Mouse (Mus musculus) lung, adult 18-20 months (tissue): Measurements from ENCODE around the gene Mettl9.

Experiments used
- DNase-seq, 2 experiments: peaks; one replicate each; pipeline ENCODE4 v3.0.0; 2022; ENCODE audit warnings: mixed read lengths in 2 of 2

The Mettl9 gene

DNA sequence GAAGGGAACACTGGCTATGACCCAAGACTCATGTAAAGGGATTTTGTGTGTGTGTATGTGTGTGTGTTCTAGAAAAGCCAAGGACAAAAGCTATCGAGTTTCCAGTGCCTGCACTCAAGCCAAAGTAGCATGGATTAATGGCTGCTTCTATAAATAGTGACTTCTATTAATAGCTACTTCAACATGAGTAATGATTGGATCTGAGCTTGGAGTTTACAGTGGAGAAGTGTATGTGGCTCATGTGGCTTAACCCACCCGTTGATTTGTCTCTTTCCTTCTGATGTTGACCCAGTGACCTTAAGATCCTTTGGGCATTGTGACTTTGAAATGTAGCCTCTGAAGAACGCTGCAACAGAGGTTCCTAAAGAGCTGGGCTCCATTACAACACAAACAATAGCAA is 77.1 kb downstream of the Mettl9 start:
- DNase-seq, result no peak

DNA sequence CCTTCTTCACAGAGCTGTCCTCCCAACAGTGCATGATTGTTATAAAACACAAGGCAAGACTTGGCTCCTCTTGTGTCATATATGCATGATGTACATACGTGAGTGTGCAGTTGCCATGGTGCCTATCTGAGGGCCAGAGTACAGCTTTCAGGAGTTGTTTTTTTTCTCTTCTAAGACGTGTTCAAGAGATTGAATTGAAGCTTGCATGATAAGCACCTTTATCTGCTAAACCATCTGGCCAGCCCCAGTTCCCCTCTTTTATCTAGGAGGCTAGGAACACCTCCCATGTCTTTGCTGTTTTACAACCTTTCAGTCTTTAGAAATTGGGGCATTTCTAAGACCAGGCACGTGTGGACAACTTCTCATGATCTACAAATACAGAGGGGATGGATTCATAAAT is 77.5 kb downstream of the Mettl9 start:
- DNase-seq, result no peak

DNA sequence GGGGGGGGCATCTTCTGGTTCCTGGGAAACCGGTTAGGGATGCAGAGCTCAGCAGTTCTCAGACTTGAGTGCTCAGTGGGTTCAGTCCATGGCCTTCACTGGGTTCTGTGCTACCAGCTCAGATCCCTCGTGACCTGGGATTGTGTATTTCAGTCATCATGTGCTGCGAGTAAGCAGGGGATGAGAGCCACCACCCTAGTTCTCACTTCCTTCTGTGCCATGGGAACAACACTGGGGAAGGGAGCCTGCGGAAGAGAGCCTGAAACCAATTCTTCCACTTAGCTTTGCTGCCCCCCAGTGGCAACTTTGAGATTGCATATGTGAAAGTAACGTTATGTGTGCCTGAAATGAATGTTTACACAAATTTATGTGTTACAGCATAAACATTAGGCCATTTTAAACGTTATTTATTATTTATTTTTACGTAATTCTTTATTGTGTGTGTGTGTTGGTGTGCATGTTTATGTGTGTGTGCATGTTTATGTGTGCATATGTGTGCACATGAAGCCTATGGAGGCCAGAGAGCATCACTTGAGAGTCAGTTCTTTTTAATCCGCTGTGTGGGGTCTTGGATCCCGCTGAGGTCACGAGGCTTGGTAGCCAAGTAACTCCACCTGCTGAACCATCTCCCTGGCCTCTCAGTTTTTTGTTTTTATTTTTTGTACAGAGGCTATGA is 86.0 kb downstream of the Mettl9 start:
- peak; percentile 74 to 81 for DNase-seq
